In genomic region chr1:136133570-136134240, GRCm38 (mm10) we compare ENCODE assay signal across 8 mouse cellular contexts. TPM values are rescaled to one million over a fixed set of nuclear protein-coding genes. Genes with fewer than 3 reads are reported as not detected.
DNase-seq lines count a peak whose midpoint lies in the region; ATAC-seq lines count a peak whose summit lies in the region.

No protein-coding gene starts in this region.

- H3K9me3 ChIP-seq in limb, embryonic 15.5 days, result no peaks in the 10 kb centered on the region
- no peaks in the 10 kb centered on the region for H3K9me3 ChIP-seq in stomach, embryonic 16.5 days (replicated peaks; ENCODE audit: control insufficient read depth, low read length)

- intact Hi-C loops in left cerebral cortex, postnatal 4 days (cut with DNase I), result loop anchor here (2.0 kb wide), 1 partner anchor 83 kb away; the partner anchor contains the start of gene Ascl5
- intact Hi-C loops in left cerebral cortex, postnatal 14 days (cut with DNase I), result loop anchor here (5.0 to 10.0 kb wide), 2 partner anchors 76 to 491 kb away; partner anchors contain the start of gene Zfp281

- WGBS in limb, embryonic 15.5 days, result 33% methylated on average over 13 of the region's 13 CpGs
- WGBS in stomach, embryonic 16.5 days, result 53% methylated on average over 13 of the region's 13 CpGs

- no peaks in the 10 kb centered on the region for H3K36me3 ChIP-seq in limb, embryonic 15.5 days
- H3K36me3 ChIP-seq in stomach, embryonic 16.5 days (ENCODE audit: control insufficient read depth, insufficient read depth, low read length), result no peaks in the 10 kb centered on the region

- peak overlapping the region; percentile 6; the same call in 1 of the 2 replicates for H3K4me2 ChIP-seq in limb, embryonic 15.5 days
- peak overlapping the region; percentile 14; the same call in 1 of the 2 replicates for H3K4me2 ChIP-seq in stomach, embryonic 16.5 days (ENCODE audit: low read depth, low read length)

- peak; percentile 85 for DNase-seq in left cerebral cortex, postnatal 4 days
- DNase-seq in left cerebral cortex, postnatal 14 days (ENCODE audit: low spot score in 2 of 2), result no peak
- DNase-seq in cerebellum, postnatal 10 days, result peak; percentile 87 to 91
- DNase-seq in heart, postnatal 4 days, result peak; percentile 36
- DNase-seq in right cerebral cortex, postnatal 36 days (ENCODE audit: low spot score in 2 of 2), result no peak
- DNase-seq in adrenal gland, postnatal 14 days, result no peak

- no peaks in the 10 kb centered on the region for H3K27me3 ChIP-seq in limb, embryonic 15.5 days
- H3K27me3 ChIP-seq in stomach, embryonic 16.5 days (ENCODE audit: control insufficient read depth, insufficient read depth, low read length), result no peaks in the 10 kb centered on the region

- ATAC-seq in limb, embryonic 15.5 days (ENCODE audit: insufficient number of reproducible peaks, low FRiP score, low TSS enrichment, low read depth), result no peak
- ATAC-seq in stomach, embryonic 16.5 days (ENCODE audit: insufficient read depth, low FRiP score), result no peak

- peaks cover 95% of the 10 kb centered on the region for H3K4me1 ChIP-seq in limb, embryonic 15.5 days
- peaks cover 85% of the 10 kb centered on the region for H3K4me1 ChIP-seq in stomach, embryonic 16.5 days (ENCODE audit: control insufficient read depth, insufficient read depth, low read length)

- no peak overlapping the region for H3K9ac ChIP-seq in limb, embryonic 15.5 days
- 0 out of 2 replicates have a peak overlapping the region, but pooled peaks have one; percentile 44 for H3K9ac ChIP-seq in stomach, embryonic 16.5 days (ENCODE audit: low read length)

- H3K27ac ChIP-seq in limb, embryonic 15.5 days, result no peak overlapping the region
- H3K27ac ChIP-seq in stomach, embryonic 16.5 days (ENCODE audit: low read length), result 0 out of 2 replicates have a peak overlapping the region, but pooled peaks have one; percentile 5

- H3K4me3 ChIP-seq in limb, embryonic 15.5 days, result no peak overlapping the region
- H3K4me3 ChIP-seq in stomach, embryonic 16.5 days (replicated peaks; ENCODE audit: low read length), result 0 out of 2 replicates have a peak overlapping the region, but pooled peaks have one; percentile 7

RNA-seq across cellular contexts. Expression of gene Kif21b, which starts 2.5 kb away (rescaled TPM):
- total RNA-seq in left cerebral cortex, postnatal 4 days (2021), result 100 to 1,000 TPM; 320 to 326 TPM
- 100 to 1,000 TPM; 180 to 201 TPM for total RNA-seq in left cerebral cortex, postnatal 14 days (2021)
- 1 to 10 TPM; 1.7 to 2.3 TPM for total RNA-seq in heart, postnatal 4 days (2021)
- 2.1 and 2.6 TPM in 2 replicates for polyA plus RNA-seq in limb, embryonic 15.5 days (2015; fragmentation: Nextera tagmentation; extraction: Ambion mirVana)
- 2.2 and 2.3 TPM in 2 replicates for polyA plus RNA-seq in stomach, embryonic 16.5 days (2015; fragmentation: Nextera tagmentation; extraction: Ambion mirVana)
- 2.7 and 12.5 TPM in 2 replicates for total RNA-seq in adrenal gland, postnatal 14 days (2021)

Comparison
In these comparisons a context has a peak if more than half of its experiments do, and no peak if none do; other contexts are left out.
1. DNase-seq: peak in left cerebral cortex, postnatal 4 days (single experiment), cerebellum, postnatal 10 days (2 of 2) and heart, postnatal 4 days (single experiment); none in left cerebral cortex, postnatal 14 days (0 of 2), right cerebral cortex, postnatal 36 days (0 of 2) and adrenal gland, postnatal 14 days (single experiment).
2. RNA of gene Kif21b, which starts 2.5 kb away (total RNA-seq): 320 to 326 TPM in left cerebral cortex, postnatal 4 days and 180 to 201 TPM in left cerebral cortex, postnatal 14 days; 2.7 to 12.5 TPM in adrenal gland, postnatal 14 days and 1.7 to 2.3 TPM in heart, postnatal 4 days; every median in the first group is over 10 times any median in the second.